Mouse (Mus musculus): ENCODE data around the gene Ahdc1. TPM values are rescaled to one million over a fixed set of nuclear protein-coding genes. Genes with fewer than 3 reads are reported as not detected.
A peak's percentile ranks its signal among the peaks of the same experiment; 100 is the strongest.
"Not testable (repeated sequence)": the region's sequence is repeated elsewhere in the genome, so short reads cannot be mapped to it uniquely, and the experiment has no call there.

The Ahdc1 gene
- polyA plus RNA-seq, 1 experiment from 2014 or later = 1.6 TPM

DNA sequence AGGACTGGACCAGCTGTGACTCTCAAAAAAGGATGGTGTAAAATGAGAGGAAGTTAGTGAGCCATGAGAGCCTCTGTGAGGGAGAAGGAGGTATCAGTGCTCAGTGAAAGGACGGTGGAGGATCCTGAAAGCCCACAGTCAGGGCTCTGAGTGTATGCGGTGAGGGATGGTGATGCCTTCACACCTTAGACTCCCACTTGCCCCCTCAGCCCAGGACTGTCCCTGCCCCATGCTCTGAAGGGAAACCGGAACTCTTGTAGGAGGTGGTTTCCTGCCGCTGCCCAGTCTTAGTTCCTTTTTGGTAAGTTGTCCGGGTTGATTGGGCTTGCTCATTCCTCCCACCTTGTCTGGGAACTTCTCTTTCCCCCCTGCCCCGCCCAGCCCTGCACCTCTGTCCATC, 34.3 kb upstream of the Ahdc1 start:
- H3K36me3 ChIP-seq (ENCODE audit: inconsistent target) = no peaks in the 10 kb centered on the region
- H3K79me2 ChIP-seq (ENCODE audit: inconsistent target) = no peaks in the 10 kb centered on the region
- H3K27ac ChIP-seq = no peak overlapping the region
- H3K4me3 ChIP-seq (ENCODE audit: inconsistent target) = no peak overlapping the region
- WGBS (ENCODE audit: missing documents) = 2% methylated on average over 5 of the region's 6 CpGs

GRCm38 (mm10) chr4:132977597-132977996, 33.5 kb upstream of the Ahdc1 start:
- Histone ChIP-seq H3K79me2 (ENCODE audit: inconsistent target) (no peaks in the 10 kb centered on the region), H3K4me3 (ENCODE audit: inconsistent target) (no peak overlapping the region), H3K27ac (no peak overlapping the region), H3K36me3 (ENCODE audit: inconsistent target) (no peaks in the 10 kb centered on the region)
- WGBS (ENCODE audit: missing documents) = 29% methylated on average over 5 of the region's 5 CpGs

GRCm38 (mm10) chr4:132979186-132979585, 31.9 kb upstream of the Ahdc1 start:
- Histone ChIP-seq H3K27ac (no peak overlapping the region), H3K79me2 (ENCODE audit: inconsistent target) (no peaks in the 10 kb centered on the region), H3K4me3 (ENCODE audit: inconsistent target) (no peak overlapping the region), H3K36me3 (ENCODE audit: inconsistent target) (no peaks in the 10 kb centered on the region)
- WGBS (ENCODE audit: missing documents) = 86% methylated on average over 2 of the region's 2 CpGs

- Histone ChIP-seq H3K4me3 (ENCODE audit: inconsistent target) (no peak overlapping the region), H3K36me3 (ENCODE audit: inconsistent target) (no peaks in the 10 kb centered on the region), H3K27ac (no peak overlapping the region), H3K79me2 (ENCODE audit: inconsistent target) (no peaks in the 10 kb centered on the region)
- 84% methylated on average over 6 of the region's 6 CpGs for WGBS (ENCODE audit: missing documents)
These were observed 29.4 kb upstream of the Ahdc1 start for GRCm38 (mm10) chr4:132981621-132982020.

DNA sequence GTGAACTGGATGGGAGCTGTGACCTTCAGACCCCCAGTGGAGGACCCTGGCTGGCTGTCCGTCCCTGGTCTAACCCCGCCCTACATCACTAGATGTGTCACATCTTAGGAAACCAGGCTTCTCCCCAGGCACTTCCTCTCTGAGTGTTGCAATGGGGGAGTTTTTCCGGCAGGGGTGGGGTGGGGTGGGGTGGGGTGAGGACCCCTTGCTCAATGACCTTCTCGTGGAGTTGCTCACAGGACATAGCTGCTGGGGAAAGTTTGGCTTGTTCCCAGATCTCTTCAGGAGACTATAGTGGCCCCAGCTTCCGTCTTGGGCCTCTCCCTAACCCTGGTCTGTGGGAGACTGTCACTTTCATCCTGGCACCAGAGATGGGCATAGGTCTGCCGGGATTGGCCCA, 28.1 kb upstream of the Ahdc1 start:
- peak overlapping the region; percentile 25 for H3K27ac ChIP-seq
- no peak overlapping the region for H3K4me3 ChIP-seq (ENCODE audit: inconsistent target)
- no peaks in the 10 kb centered on the region for H3K79me2 ChIP-seq (ENCODE audit: inconsistent target)
- no peaks in the 10 kb centered on the region for H3K36me3 ChIP-seq (ENCODE audit: inconsistent target)
- 12% methylated on average over 5 of the region's 6 CpGs for WGBS (ENCODE audit: missing documents)

DNA sequence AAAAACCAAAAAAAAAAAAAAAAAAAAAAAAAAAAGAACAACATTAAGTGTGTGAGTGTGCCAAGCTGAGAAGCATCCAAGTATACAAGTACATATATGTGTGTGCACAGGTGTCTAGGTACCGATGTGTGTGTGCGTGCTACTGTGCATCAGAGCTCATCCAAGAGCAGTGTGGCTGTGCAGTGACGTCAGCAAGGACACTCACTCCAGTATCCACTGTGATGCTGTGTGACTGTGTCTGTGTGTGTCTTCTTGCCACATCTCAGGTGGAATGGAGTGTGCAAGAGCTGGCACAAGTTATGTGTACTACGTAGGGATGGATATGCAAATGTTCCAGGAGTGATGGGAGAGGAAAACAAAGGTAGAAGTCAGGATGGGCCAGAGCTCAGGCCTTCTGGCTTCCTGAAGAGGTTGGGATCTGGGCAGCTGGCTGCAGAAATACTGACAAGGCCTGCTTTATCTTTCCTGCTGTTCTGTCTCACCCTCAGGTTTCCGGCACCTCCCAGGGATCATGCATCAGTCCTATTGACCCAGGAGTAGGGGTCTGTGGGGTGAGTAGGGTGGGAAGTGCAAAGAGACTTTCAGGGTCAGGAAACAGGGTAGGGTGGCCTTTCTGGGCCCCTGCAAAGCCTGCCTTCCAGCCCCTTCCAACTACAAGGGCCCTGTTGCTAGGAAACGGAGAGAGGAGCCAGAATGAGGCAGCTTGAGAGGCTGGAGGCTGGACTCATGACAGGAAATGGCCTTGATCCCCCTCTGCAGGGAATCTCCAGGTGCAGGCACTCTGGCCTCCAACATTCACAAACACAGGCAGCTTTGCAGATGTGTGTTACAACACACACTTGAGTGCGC, 27.2 kb upstream of the Ahdc1 start:
- H3K79me2 ChIP-seq (ENCODE audit: inconsistent target) = no peaks in the 10 kb centered on the region
- no peak overlapping the region for H3K4me3 ChIP-seq (ENCODE audit: inconsistent target)
- no peaks in the 10 kb centered on the region for H3K36me3 ChIP-seq (ENCODE audit: inconsistent target)
- 91% methylated on average over 4 of the region's 7 CpGs for WGBS (ENCODE audit: missing documents)
- no peak overlapping the region; the same call in 1 of the 2 replicates for H3K27ac ChIP-seq

DNA sequence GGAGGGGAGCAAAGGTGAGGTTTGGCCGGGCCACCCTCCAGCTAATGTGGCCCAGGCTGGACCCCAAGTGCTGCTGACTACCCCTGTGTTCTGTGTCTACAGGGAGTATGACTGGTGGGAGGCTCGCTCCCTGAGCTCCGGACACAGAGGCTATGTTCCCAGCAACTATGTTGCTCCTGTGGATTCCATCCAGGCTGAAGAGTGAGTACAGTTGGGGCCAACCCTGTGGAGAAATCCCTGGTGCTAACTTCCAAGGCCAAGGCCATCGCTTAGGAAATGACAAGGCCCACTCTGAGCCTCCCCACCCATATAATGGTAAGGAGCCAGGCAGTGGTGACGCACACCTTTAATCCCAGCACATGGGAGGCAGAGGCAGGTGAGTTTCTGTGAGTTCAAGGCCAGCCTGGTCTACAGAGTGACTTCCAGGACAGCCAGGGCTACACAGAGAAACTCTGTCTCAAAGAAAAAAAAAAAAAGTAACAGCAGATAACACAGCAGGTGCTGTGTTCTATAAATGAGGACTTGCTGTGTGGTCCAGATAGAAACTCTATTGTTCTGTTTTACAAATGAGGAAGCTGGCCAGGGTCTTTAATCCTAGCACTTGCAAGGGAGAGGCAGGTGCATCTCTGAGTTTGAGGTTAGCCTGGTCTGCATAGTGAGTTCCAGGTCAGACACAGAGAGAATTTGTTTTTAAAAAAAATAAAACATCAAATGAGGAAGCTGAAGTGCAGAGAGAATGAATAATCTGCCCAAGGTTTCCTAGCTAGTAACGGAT, 22.3 kb upstream of the Ahdc1 start:
- Histone ChIP-seq H3K4me3 (ENCODE audit: inconsistent target) (no peak overlapping the region), H3K79me2 (ENCODE audit: inconsistent target) (no peaks in the 10 kb centered on the region), H3K36me3 (ENCODE audit: inconsistent target) (no peaks in the 10 kb centered on the region), H3K27ac (no peak overlapping the region)
- 82% methylated on average over 6 of the region's 6 CpGs for WGBS (ENCODE audit: missing documents)

DNA sequence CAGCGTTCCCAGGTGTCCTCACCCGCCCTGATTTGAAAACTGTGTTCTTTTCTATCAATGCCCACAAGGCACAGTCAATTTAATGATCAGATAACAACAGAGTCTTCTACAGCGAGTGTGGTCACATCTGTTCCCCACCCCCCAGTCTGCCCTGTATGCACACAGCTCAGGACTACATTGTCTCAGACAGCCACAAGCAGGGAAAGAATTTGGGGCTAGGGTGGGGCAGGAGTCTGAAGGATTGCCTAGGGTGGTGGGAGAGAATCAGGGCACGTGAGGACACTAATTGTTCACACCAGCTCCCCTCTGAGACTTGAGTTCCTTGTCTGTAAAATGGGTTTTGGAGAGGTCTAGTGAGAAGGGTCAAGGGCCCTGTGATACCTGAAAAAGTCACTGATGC, 17.5 kb upstream of the Ahdc1 start:
- Histone ChIP-seq H3K4me3 (ENCODE audit: inconsistent target) (no peak overlapping the region), H3K36me3 (ENCODE audit: inconsistent target) (no peaks in the 10 kb centered on the region), H3K79me2 (ENCODE audit: inconsistent target) (no peaks in the 10 kb centered on the region), H3K27ac (no peak overlapping the region)
- 100% methylated on average over 4 of the region's 4 CpGs for WGBS (ENCODE audit: missing documents)

DNA sequence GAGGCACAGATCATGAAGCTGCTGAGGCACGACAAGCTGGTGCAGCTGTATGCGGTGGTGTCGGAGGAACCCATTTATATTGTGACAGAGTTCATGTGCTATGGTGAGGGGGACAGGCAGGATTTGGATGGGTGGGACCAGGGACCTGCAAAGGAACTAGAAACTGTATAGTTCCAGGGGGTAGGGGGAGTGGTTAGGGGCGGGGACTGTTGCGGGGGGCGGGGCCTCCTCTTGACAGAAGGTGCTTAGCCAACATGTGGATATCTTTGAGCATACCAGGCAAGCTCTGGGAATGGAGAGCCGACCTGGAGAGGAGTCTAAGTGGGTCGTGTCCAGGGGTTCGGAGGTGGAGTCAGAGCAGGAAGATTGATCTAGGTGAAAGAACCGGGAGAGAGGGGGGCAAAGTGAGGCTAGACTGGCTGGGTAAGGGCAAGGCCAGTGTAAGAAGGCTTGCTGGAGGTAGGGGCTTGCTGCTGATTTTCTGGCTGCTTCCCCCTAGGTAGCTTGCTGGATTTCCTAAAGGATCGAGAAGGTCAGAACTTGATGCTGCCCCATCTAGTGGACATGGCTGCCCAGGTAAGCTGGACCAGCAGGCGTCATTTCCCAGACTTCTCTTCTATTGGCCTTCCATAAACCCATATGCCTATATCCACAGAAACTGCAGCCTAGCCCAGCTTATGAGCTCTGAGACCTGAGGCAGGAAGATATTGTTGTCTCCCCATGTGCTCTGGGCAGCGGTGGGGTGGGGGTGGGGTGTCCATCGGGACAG, 13.4 kb upstream of the Ahdc1 start:
- Histone ChIP-seq H3K36me3 (ENCODE audit: inconsistent target) (no peaks in the 10 kb centered on the region), H3K79me2 (ENCODE audit: inconsistent target) (no peaks in the 10 kb centered on the region), H3K27ac (no peak overlapping the region), H3K4me3 (ENCODE audit: inconsistent target) (no peak overlapping the region)
- 74% methylated on average over 14 of the region's 14 CpGs for WGBS (ENCODE audit: missing documents)

- WGBS (ENCODE audit: missing documents) = 85% methylated on average over 10 of the region's 10 CpGs
- H3K27ac ChIP-seq = no peak overlapping the region
These were observed 8.2 kb upstream of the Ahdc1 start for GRCm38 (mm10) chr4:133002896-133003295.

DNA sequence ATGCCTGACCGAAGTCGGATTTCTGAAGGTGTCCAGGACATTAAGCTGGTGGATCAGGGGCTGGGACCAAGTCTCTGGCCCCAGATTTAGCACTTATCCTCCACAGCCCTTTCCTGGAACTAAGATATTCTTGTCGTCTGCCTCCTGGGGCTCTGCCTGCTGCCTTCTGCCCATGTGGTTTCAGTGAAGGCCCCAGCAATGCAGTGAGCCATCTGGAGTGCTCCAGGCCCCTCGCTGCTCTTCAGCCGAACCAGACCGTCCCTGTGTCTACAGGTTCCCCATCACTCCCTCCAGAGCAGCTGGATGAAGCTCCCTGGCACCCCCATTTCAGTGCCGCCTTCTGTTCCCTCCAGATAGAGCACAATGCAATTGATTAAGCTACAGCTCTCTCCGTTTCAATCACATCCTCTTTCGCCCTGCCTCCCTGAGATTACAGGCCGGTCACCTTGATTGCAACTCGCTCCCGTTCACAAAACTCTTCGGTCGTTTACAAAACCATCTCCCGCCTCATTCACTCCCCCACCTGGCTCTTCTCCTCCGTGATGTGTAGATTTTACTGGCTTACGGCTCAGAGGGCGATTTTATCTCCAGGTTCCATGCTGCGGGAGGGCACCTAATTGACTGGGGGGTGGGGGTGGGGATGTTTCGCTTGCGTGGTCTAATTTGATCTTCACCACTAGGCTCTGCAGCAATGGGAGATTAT, 7.6 kb upstream of the Ahdc1 start:
- Histone ChIP-seq H3K79me2 (ENCODE audit: inconsistent target) (no peaks in the 10 kb centered on the region), H3K4me3 (ENCODE audit: inconsistent target) (no peak overlapping the region), H3K27ac (no peak overlapping the region), H3K36me3 (ENCODE audit: inconsistent target) (no peaks in the 10 kb centered on the region)
- WGBS (ENCODE audit: missing documents) = 95% methylated on average over 17 of the region's 21 CpGs

More at GRCm38 (mm10) chr4:133002896-133003295, 8.2 kb upstream of the Ahdc1 start:
- H3K36me3 ChIP-seq (ENCODE audit: inconsistent target) = no peaks in the 10 kb centered on the region
- no peaks in the 10 kb centered on the region for H3K79me2 ChIP-seq (ENCODE audit: inconsistent target)
- no peak overlapping the region for H3K4me3 ChIP-seq (ENCODE audit: inconsistent target)

- WGBS (ENCODE audit: missing documents) = 16% methylated on average over 3 of the region's 3 CpGs
- Histone ChIP-seq H3K4me3 (ENCODE audit: inconsistent target) (no peak overlapping the region), H3K79me2 (ENCODE audit: inconsistent target) (no peaks in the 10 kb centered on the region), H3K36me3 (ENCODE audit: inconsistent target) (no peaks in the 10 kb centered on the region), H3K27ac (no peak overlapping the region)
These were observed 5.8 kb upstream of the Ahdc1 start for GRCm38 (mm10) chr4:133005233-133005632.

DNA sequence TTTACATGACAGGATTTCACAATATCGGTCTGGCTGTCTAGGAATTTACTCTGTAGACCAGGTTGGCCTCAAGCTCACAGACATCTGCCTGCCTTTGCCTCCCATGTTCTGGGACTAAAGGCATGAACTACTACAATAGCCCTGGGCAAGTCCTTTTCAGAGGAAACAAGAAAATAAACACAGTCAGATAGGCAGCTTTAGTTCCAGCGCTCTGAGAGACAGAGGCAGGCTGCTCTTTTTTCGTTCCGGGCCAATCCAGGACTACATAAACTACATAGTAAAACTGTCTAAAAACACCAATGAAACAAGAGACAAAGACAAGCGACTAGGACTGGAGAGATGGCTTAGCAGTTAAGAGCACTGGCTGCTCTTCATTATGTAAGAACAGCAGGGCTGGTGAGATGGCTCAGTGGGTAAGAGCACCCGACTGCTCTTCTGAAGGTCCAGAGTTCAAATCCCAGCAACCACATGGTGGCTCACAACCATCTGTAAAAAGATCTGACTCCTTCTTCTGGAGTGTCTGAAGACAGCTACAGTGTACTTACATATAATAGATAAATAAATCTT, 5.1 kb upstream of the Ahdc1 start:
- H3K36me3 ChIP-seq (ENCODE audit: inconsistent target); H3K4me3 ChIP-seq (ENCODE audit: inconsistent target); H3K79me2 ChIP-seq (ENCODE audit: inconsistent target); H3K27ac ChIP-seq: not testable (repeated sequence)
- WGBS (ENCODE audit: missing documents) = 49% methylated on average over 6 of the region's 6 CpGs
